In the genomic region with DNA sequence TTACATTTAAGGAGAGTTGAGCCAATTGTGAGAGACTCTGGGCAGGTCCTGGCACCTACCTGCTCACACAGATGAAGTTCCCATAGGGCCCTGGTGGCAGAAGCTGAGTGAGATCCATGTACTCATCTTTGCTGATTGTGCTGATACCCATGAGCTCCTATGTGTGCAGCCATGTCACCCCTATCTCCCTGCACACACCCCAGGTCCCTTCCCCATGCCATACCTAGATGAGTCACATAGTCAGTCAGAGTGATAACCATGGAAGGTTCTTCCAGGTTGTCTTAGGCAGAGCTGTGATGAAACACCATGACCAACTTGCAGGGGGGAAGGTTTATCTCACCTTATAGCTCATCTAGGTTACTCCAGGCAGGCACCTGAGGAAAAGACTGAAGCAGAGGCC, we compare ENCODE assay signal across 17 mouse cellular contexts.
DNase-seq lines count a peak whose midpoint lies in the region; ATAC-seq lines count a peak whose summit lies in the region.
"Had no signal": no experiment of that assay in that cellular context is flagged by ENCODE, and none has a peak within 500 bp of the region (broad histone marks: within the 10 kb centered on the region; RNA-seq: fewer than 3 reads in every experiment).

No protein-coding gene starts in this region.

- no peaks in the 10 kb centered on the region for H3K27me3 ChIP-seq in hindbrain, embryonic 10.5 days (ENCODE audit: insufficient read depth, poor library complexity, severe bottlenecking)
- H3K27me3 ChIP-seq in hindbrain, embryonic 13.5 days: no peaks in the 10 kb centered on the region
- H3K27me3 ChIP-seq in midbrain, embryonic 13.5 days: no peaks in the 10 kb centered on the region
- no peaks in the 10 kb centered on the region for H3K27me3 ChIP-seq in midbrain, embryonic 11.5 days (ENCODE audit: control insufficient read depth, insufficient read depth, low read length)
- H3K27me3 ChIP-seq in erythroblast, embryonic 14.5 days (ENCODE audit: control insufficient read depth): peaks cover 19% of the 10 kb centered on the region
- peaks cover 14% of the 10 kb centered on the region for H3K27me3 ChIP-seq in liver, embryonic 15.5 days
- H3K27me3 ChIP-seq: embryonic facial prominence, embryonic 12.5 days; limb, embryonic 13.5 days; neural tube, embryonic 15.5 days had no signal

- 0 out of 2 replicates have a peak overlapping the region, but pooled peaks have one; percentile 23 for H3K27ac ChIP-seq in hindbrain, embryonic 10.5 days
- no peak overlapping the region for H3K27ac ChIP-seq in hindbrain, embryonic 13.5 days
- H3K27ac ChIP-seq in midbrain, embryonic 13.5 days: peak overlapping the region; percentile 37; the same call in 1 of the 2 replicates
- H3K27ac ChIP-seq in midbrain, embryonic 11.5 days (ENCODE audit: low read depth, low read length): no peak overlapping the region
- H3K27ac ChIP-seq in liver, embryonic 15.5 days (replicated peaks): peak overlapping the region; percentile 86
- H3K27ac ChIP-seq: embryonic facial prominence, embryonic 12.5 days; forebrain, embryonic 10.5 days; limb, embryonic 13.5 days; neural tube, embryonic 15.5 days had no signal

- no peak overlapping the region for H3K4me3 ChIP-seq in hindbrain, embryonic 10.5 days
- H3K4me3 ChIP-seq in hindbrain, embryonic 13.5 days: no peak overlapping the region
- no peak overlapping the region for H3K4me3 ChIP-seq in midbrain, embryonic 13.5 days (replicated peaks)
- no peak overlapping the region for H3K4me3 ChIP-seq in midbrain, embryonic 11.5 days (ENCODE audit: low read depth, low read length)
- H3K4me3 ChIP-seq in erythroblast, embryonic 14.5 days (replicated peaks): peak overlapping the region; percentile 5
- H3K4me3 ChIP-seq in liver, embryonic 15.5 days (replicated peaks): no peak overlapping the region
- H3K4me3 ChIP-seq: embryonic facial prominence, embryonic 12.5 days; forebrain, embryonic 10.5 days; limb, embryonic 13.5 days; neural tube, embryonic 15.5 days had no signal

- intact Hi-C loops in left cerebral cortex, postnatal 4 days (cut with DNase I): no loop called here

- H3K36me3 ChIP-seq in hindbrain, embryonic 10.5 days: no peaks in the 10 kb centered on the region
- H3K36me3 ChIP-seq in hindbrain, embryonic 13.5 days: peaks cover 31% of the 10 kb centered on the region
- H3K36me3 ChIP-seq in midbrain, embryonic 13.5 days: peaks cover 14% of the 10 kb centered on the region
- no peaks in the 10 kb centered on the region for H3K36me3 ChIP-seq in midbrain, embryonic 11.5 days (ENCODE audit: control insufficient read depth, insufficient read depth, low read length)
- no peaks in the 10 kb centered on the region for H3K36me3 ChIP-seq in erythroblast, embryonic 14.5 days (ENCODE audit: control insufficient read depth)
- no peaks in the 10 kb centered on the region for H3K36me3 ChIP-seq in liver, embryonic 15.5 days (replicated peaks)
- H3K36me3 ChIP-seq: embryonic facial prominence, embryonic 12.5 days; forebrain, embryonic 10.5 days; limb, embryonic 13.5 days had no signal

- no peak overlapping the region for H3K9ac ChIP-seq in hindbrain, embryonic 13.5 days
- H3K9ac ChIP-seq in midbrain, embryonic 13.5 days (replicated peaks): no peak overlapping the region
- H3K9ac ChIP-seq in midbrain, embryonic 11.5 days (ENCODE audit: low read length): no peak overlapping the region
- H3K9ac ChIP-seq in liver, embryonic 15.5 days: peak overlapping the region; percentile 39; the same call in 1 of the 2 replicates
- H3K9ac ChIP-seq: embryonic facial prominence, embryonic 12.5 days; limb, embryonic 13.5 days; neural tube, embryonic 15.5 days had no signal

- no peak for ATAC-seq in hindbrain, embryonic 13.5 days (ENCODE audit: low FRiP score)
- ATAC-seq in midbrain, embryonic 13.5 days: no peak
- no peak for ATAC-seq in midbrain, embryonic 11.5 days (ENCODE audit: low FRiP score)
- peak; percentile 73 for ATAC-seq in liver, embryonic 15.5 days (ENCODE audit: insufficient read depth)

- no peak for DNase-seq in hindbrain, embryonic 10.5 days (ENCODE audit: low spot score)
- DNase-seq in midbrain, embryonic 11.5 days (ENCODE audit: low spot score, missing footprints): no peak
- no peak for DNase-seq in frontal cortex, postnatal 36 days (ENCODE audit: low spot score in 2 of 2)
- DNase-seq in left cerebral cortex, postnatal 4 days: no peak
- DNase-seq: adrenal gland, postnatal 10 days; cerebellum, adult 2 months; gastrocnemius, postnatal 36 days; heart, postnatal 36 days; kidney, postnatal 25 days had no signal

- H3K4me2 ChIP-seq in hindbrain, embryonic 13.5 days: no peak overlapping the region
- H3K4me2 ChIP-seq in midbrain, embryonic 13.5 days (replicated peaks): no peak overlapping the region
- no peak overlapping the region for H3K4me2 ChIP-seq in midbrain, embryonic 11.5 days
- H3K4me2 ChIP-seq in liver, embryonic 15.5 days: peak overlapping the region; percentile 70
- H3K4me2 ChIP-seq: embryonic facial prominence, embryonic 12.5 days; limb, embryonic 13.5 days; neural tube, embryonic 15.5 days had no signal

- H3K4me1 ChIP-seq in hindbrain, embryonic 10.5 days (replicated peaks): peaks cover 33% of the 10 kb centered on the region
- H3K4me1 ChIP-seq in hindbrain, embryonic 13.5 days (replicated peaks): peaks cover 39% of the 10 kb centered on the region
- H3K4me1 ChIP-seq in midbrain, embryonic 13.5 days (replicated peaks): peaks cover 39% of the 10 kb centered on the region
- no peaks in the 10 kb centered on the region for H3K4me1 ChIP-seq in midbrain, embryonic 11.5 days (ENCODE audit: control insufficient read depth, insufficient read depth, low read length)
- H3K4me1 ChIP-seq in erythroblast, embryonic 14.5 days (ENCODE audit: control insufficient read depth): peaks cover 67% of the 10 kb centered on the region
- H3K4me1 ChIP-seq in liver, embryonic 15.5 days (replicated peaks): peaks cover 53% of the 10 kb centered on the region
- H3K4me1 ChIP-seq: embryonic facial prominence, embryonic 12.5 days had no signal

- no peaks in the 10 kb centered on the region for H3K9me3 ChIP-seq in hindbrain, embryonic 10.5 days
- no peaks in the 10 kb centered on the region for H3K9me3 ChIP-seq in hindbrain, embryonic 13.5 days
- no peaks in the 10 kb centered on the region for H3K9me3 ChIP-seq in midbrain, embryonic 13.5 days
- no peaks in the 10 kb centered on the region for H3K9me3 ChIP-seq in midbrain, embryonic 11.5 days (ENCODE audit: control insufficient read depth, low read length)
- peaks cover 4% of the 10 kb centered on the region; the same call in 1 of the 2 replicates for H3K9me3 ChIP-seq in erythroblast, embryonic 14.5 days (ENCODE audit: control insufficient read depth, low read length)
- no peaks in the 10 kb centered on the region for H3K9me3 ChIP-seq in liver, embryonic 15.5 days (replicated peaks)
- H3K9me3 ChIP-seq: embryonic facial prominence, embryonic 12.5 days; forebrain, embryonic 10.5 days; limb, embryonic 13.5 days; neural tube, embryonic 15.5 days had no signal

Comparison
In these comparisons a context has a peak if more than half of its experiments do, and no peak if none do; other contexts are left out.
1. H3K27ac ChIP-seq: peak in hindbrain, embryonic 10.5 days (single experiment), midbrain, embryonic 13.5 days (single experiment) and liver, embryonic 15.5 days (single experiment); none in hindbrain, embryonic 13.5 days (single experiment) and midbrain, embryonic 11.5 days (single experiment).